Mouse (Mus musculus): ENCODE measurements around the gene Anks1.

The Anks1 gene

GRCm38 (mm10) chr17:28092297-28092696 is 183.2 kb downstream of the Anks1 start:
- DNase-seq (ENCODE audit: low spot score in 2 of 2) = no peak

GRCm38 (mm10) chr17:28093837-28094236 is 184.7 kb downstream of the Anks1 start:
- DNase-seq (ENCODE audit: low spot score in 2 of 2) = no peak

GRCm38 (mm10) chr17:28096418-28096817 is 187.3 kb downstream of the Anks1 start:
- no peak for DNase-seq (ENCODE audit: low spot score in 2 of 2)

GRCm38 (mm10) chr17:28097308-28097707 is 188.2 kb downstream of the Anks1 start:
- no peak for DNase-seq (ENCODE audit: low spot score in 2 of 2)

GRCm38 (mm10) chr17:28099086-28099485 is 190.0 kb downstream of the Anks1 start:
- DNase-seq (ENCODE audit: low spot score in 2 of 2) = no peak

GRCm38 (mm10) chr17:28100669-28101068 is 191.6 kb downstream of the Anks1 start:
- no peak for DNase-seq (ENCODE audit: low spot score in 2 of 2)

- DNase-seq (ENCODE audit: low spot score in 2 of 2) = no peak
Measured at GRCm38 (mm10) chr17:28101284-28101887, 192.3 kb downstream of the Anks1 start.

- DNase-seq (ENCODE audit: low spot score in 2 of 2) = no peak
Measured at GRCm38 (mm10) chr17:28101902-28102319, 192.8 kb downstream of the Anks1 start.

GRCm38 (mm10) chr17:28104416-28104815 is 195.3 kb downstream of the Anks1 start:
- no peak for DNase-seq (ENCODE audit: low spot score in 2 of 2)

- DNase-seq (ENCODE audit: low spot score in 2 of 2) = no peak
Measured at GRCm38 (mm10) chr17:28106352-28106751, 197.2 kb downstream of the Anks1 start.

GRCm38 (mm10) chr17:28107275-28107674 is 198.2 kb downstream of the Anks1 start:
- no peak for DNase-seq (ENCODE audit: low spot score in 2 of 2)

- DNase-seq (ENCODE audit: low spot score in 2 of 2) = no peak
Measured at GRCm38 (mm10) chr17:28112266-28112665, 203.2 kb downstream of the Anks1 start.

All from urinary bladder, adult 18-20 months (tissue).